Mouse (Mus musculus) intestine, postnatal 0 days (tissue): Measurements from ENCODE around the gene Trim25. TPM values are rescaled to one million over a fixed set of nuclear protein-coding genes. Genes with fewer than 3 reads are reported as not detected.

Experiments
- ATAC-seq: fragments of 200-750 bp; cut with Nextera tagmentation; 2 replicates; pipeline ENCODE4 v1.8.0; 2017; ENCODE audit warnings: mild to moderate bottlenecking, moderate TSS enrichment, moderate library complexity
- H3K27ac ChIP-seq: fragments of 300-500 bp; sonication (generic); 2 replicates; pipeline ENCODE4 v1.5.1; 2014; ENCODE audit warnings: mild to moderate bottlenecking, low read depth, low read length, moderate library complexity
- H3K27me3 ChIP-seq: fragments of 300-500 bp; sonication (generic); replicated peaks from 2 replicates; pipeline ENCODE4 v1.6.1; 2014; ENCODE audit warnings: low read length, mixed read lengths; ENCODE audit not compliant: control insufficient read depth, insufficient read depth
- H3K36me3 ChIP-seq: fragments of 300-500 bp; sonication (generic); 2 replicates; pipeline ENCODE4 v1.6.1; 2014; ENCODE audit warnings: mild to moderate bottlenecking, moderate library complexity; ENCODE audit not compliant: control insufficient read depth, insufficient read depth
- H3K4me1 ChIP-seq: fragments of 300-500 bp; sonication (generic); replicated peaks from 2 replicates; pipeline ENCODE4 v1.6.1; 2014; ENCODE audit warnings: antibody characterized with exemption, low read length, mixed read lengths; ENCODE audit not compliant: control insufficient read depth, insufficient read depth
- H3K4me2 ChIP-seq: fragments of 300-500 bp; sonication (generic); replicated peaks from 2 replicates; pipeline ENCODE4 v1.6.1; 2014; ENCODE audit warnings: low read depth, mild to moderate bottlenecking, moderate library complexity
- H3K4me3 ChIP-seq: fragments of 300-500 bp; sonication (generic); 2 replicates; pipeline ENCODE4 v1.5.1; 2014; ENCODE audit warnings: low read depth, low read length
- H3K9ac ChIP-seq: fragments of 300-500 bp; sonication (generic); 2 replicates; pipeline ENCODE4 v1.6.1; 2014; ENCODE audit warnings: mild to moderate bottlenecking, low read depth, low read length
- H3K9me3 ChIP-seq: fragments of 300-500 bp; sonication (generic); 2 replicates; pipeline ENCODE4 v1.6.1; 2016; ENCODE audit warnings: mixed run types; ENCODE audit not compliant: control insufficient read depth
- CTCF ChIP-seq: sonication (generic); IDR thresholded peaks from 2 replicates; pipeline ENCODE4 v1.5.1; 2016; ENCODE audit warnings: low read depth, mild to moderate bottlenecking, control low read depth, antibody characterized with exemption, moderate library complexity
- WGBS: fragments of 180-500 bp; shearing (Covaris S2); extraction: QIAGEN DNeasy Blood & Tissue Kit; methylation state at CpG from one replicate; pipeline ENCODE4 v1.1.7; 2014; 5-methylcytosine and 5-hydroxymethylcytosine counted together
- polyA plus RNA-seq: library from polyadenylated mRNA; unstranded; fragments of >200 nt; fragmentation: Nextera tagmentation; extraction: Ambion mirVana; gene quantifications from 2 replicates; pipeline ENCODE4 v1.2.1, GENCODE M21; 2015

Trim25 gene
- polyA plus RNA-seq, 1 experiment from 2014 or later = 24.2 TPM

DNA sequence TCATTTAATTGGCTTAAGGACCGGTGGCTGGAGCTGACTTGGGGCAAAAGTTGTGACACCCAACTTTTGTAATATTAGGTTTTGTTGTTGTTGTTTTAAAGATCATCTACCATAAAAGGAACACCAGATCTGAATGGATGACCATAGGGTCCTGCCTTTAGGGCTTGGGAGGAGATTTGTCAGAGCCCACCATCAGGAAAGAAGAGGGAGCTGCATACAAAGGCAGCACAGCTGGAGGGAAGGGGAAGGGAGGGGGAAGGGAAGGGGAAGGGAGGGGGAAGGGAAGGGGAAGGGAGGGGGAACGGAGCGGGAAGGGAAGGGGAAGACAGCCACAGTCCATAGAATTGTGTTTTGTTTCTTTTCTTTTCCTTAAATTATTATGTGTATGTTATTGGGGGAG is 770 bp upstream of the Trim25 start:
- no peak overlapping the region for H3K9ac ChIP-seq
- no peak for TF ChIP-seq CTCF
- no peaks in the 10 kb centered on the region for H3K36me3 ChIP-seq
- H3K4me2 ChIP-seq = peak overlapping the region; percentile 79
- H3K9me3 ChIP-seq = no peaks in the 10 kb centered on the region
- H3K4me3 ChIP-seq = no peak overlapping the region; the same call in 1 of the 2 replicates
- WGBS = 33% methylated on average over 3 of the region's 3 CpGs
- H3K27ac ChIP-seq = no peak overlapping the region
- no peaks in the 10 kb centered on the region for H3K27me3 ChIP-seq
- H3K4me1 ChIP-seq = peaks cover 2% of the 10 kb centered on the region
- no peak for ATAC-seq

GRCm38 (mm10) chr11:88999723-89000526 is 749 bp downstream of the Trim25 start:
- Histone ChIP-seq H3K36me3 (peaks cover 8% of the 10 kb centered on the region; the same call in 1 of the 2 replicates), H3K27me3 (no peaks in the 10 kb centered on the region), H3K27ac (peak overlapping the region; percentile 92), H3K9me3 (no peaks in the 10 kb centered on the region), H3K4me3 (peak overlapping the region; percentile 85), H3K4me2 (peak overlapping the region; percentile 79), H3K9ac (peak overlapping the region; percentile 85), H3K4me1 (peaks cover 2% of the 10 kb centered on the region)
- no peak for TF ChIP-seq CTCF
- 14% methylated on average over 33 of the region's 33 CpGs for WGBS
- no peak; the same call in 1 of the 2 replicates for ATAC-seq

- Histone ChIP-seq H3K4me2 (peak overlapping the region; percentile 79), H3K27me3 (no peaks in the 10 kb centered on the region), H3K4me3 (peak overlapping the region; percentile 85), H3K4me1 (peaks cover 2% of the 10 kb centered on the region), H3K9ac (peak overlapping the region; percentile 85), H3K9me3 (no peaks in the 10 kb centered on the region), H3K36me3 (peaks cover 14% of the 10 kb centered on the region), H3K27ac (peak overlapping the region; percentile 92; the same call in 1 of the 2 replicates)
- ATAC-seq = no peak
- TF ChIP-seq CTCF = no peak
Measured at GRCm38 (mm10) chr11:89000527-89000819, 1.3 kb downstream of the Trim25 start.

- Histone ChIP-seq H3K9ac (0 out of 2 replicates have a peak overlapping the region, but pooled peaks have one; percentile 85), H3K27me3 (no peaks in the 10 kb centered on the region), H3K27ac (no peak overlapping the region), H3K4me3 (peak overlapping the region; percentile 85), H3K36me3 (peaks cover 25% of the 10 kb centered on the region), H3K9me3 (no peaks in the 10 kb centered on the region), H3K4me2 (peak overlapping the region; percentile 79), H3K4me1 (peaks cover 2% of the 10 kb centered on the region)
- TF ChIP-seq CTCF = no peak
- 88% methylated on average over 7 of the region's 7 CpGs for WGBS
- ATAC-seq = no peak
Measured at GRCm38 (mm10) chr11:89001569-89001968, 2.4 kb downstream of the Trim25 start.

DNA sequence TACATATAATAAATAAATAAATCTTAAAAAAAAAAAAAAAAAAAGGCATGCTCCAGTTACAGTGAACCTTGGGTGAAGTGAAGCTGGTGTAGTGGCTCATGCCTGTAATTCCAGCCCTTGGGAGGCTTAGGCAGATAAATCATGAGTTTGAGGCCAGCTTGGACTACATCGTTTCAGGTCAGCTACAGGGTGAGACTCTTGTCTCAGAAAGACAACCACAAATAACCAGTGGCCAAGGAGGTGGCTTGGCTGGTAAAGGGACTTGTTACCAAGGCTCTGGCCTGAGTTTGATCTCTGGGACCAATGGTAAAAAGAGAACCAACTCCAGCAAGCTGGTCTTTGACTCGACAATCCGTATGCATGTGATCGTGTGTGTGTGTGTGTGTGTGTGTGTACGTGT is 2.9 kb downstream of the Trim25 start:
- Histone ChIP-seq H3K27ac (peak overlapping the region; percentile 64; the same call in 1 of the 2 replicates), H3K9ac (peak overlapping the region; percentile 37; the same call in 1 of the 2 replicates), H3K4me3 (peak overlapping the region; percentile 31), H3K27me3 (no peaks in the 10 kb centered on the region), H3K36me3 (peaks cover 26% of the 10 kb centered on the region), H3K4me1 (peaks cover 2% of the 10 kb centered on the region), H3K9me3 (no peaks in the 10 kb centered on the region), H3K4me2 (peak overlapping the region; percentile 79)
- WGBS = 56% methylated on average over 5 of the region's 5 CpGs
- ATAC-seq = no peak
- TF ChIP-seq CTCF = no peak

- TF ChIP-seq CTCF = no peak
- H3K4me1 ChIP-seq = peaks cover 2% of the 10 kb centered on the region
- no peaks in the 10 kb centered on the region for H3K27me3 ChIP-seq
- H3K9ac ChIP-seq = peak overlapping the region; percentile 37; the same call in 1 of the 2 replicates
- 55% methylated on average over 5 of the region's 5 CpGs for WGBS
- H3K36me3 ChIP-seq = peaks cover 26% of the 10 kb centered on the region
- no peaks in the 10 kb centered on the region for H3K9me3 ChIP-seq
- H3K4me3 ChIP-seq = peak overlapping the region; percentile 31
- peak overlapping the region; percentile 79 for H3K4me2 ChIP-seq
- peak overlapping the region; percentile 64; the same call in 1 of the 2 replicates for H3K27ac ChIP-seq
- ATAC-seq = no peak
Measured at GRCm38 (mm10) chr11:89002621-89003020, 3.4 kb downstream of the Trim25 start.
